Mouse (Mus musculus): ENCODE measurements around the gene Asrgl1. TPM values are rescaled to one million over a fixed set of nuclear protein-coding genes. Genes with fewer than 3 reads are reported as not detected.

The Asrgl1 gene
- polyA plus RNA-seq, 2 experiments: 3.5 to 8.8 TPM

DNA sequence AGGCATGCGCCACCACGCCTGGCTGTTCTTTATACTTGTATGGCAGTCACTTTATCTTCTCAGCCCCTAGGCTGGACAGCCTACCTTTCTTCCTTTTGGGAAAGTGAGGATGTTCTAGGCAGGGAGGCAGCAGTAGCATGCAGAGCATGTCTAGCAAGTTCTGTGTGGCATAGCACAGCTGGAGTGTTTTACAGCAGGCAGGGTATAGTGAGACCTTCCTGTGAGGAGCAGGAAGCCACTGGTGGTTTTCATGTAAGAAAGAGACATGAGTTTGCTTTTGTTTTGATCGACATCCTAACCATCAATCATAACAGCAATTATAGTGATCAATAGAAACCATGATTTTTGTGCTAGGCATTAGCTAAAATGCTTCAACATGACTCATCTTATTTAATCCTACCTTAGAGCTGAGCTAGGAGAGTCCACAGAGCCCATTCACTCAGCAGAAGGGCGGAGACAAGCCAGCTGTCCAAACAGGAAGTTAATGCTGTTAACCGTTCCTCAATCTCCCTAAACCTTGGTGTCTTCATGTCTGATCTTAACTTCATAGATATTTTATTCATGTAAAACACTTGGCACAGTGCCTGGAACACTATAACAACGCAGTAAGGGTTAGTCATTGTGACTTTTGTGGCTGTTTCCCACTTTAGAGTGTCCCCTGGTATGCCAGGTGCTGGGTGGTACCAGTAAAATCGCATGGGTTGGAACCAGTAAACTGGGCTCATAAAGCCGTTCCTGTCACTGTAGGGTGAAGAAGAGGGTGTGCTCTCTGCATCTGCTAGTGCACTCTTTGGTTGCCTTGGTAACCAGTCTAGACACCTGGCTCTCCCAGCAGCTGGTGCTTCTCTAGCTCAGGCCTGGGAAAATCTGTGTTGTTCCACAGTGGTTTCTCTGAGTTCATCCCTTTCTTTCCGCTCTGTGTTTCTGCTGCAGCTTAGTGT lies 69.5 kb downstream of the Asrgl1 start:
- no peak overlapping the region for H3K27ac ChIP-seq
- no peaks in the 10 kb centered on the region for H3K27me3 ChIP-seq (ENCODE audit: control insufficient read depth, insufficient read depth, low read length)
- DNase-seq (ENCODE audit: low read depth in 3 of 3, low spot score in 3 of 3): no peak
- TF ChIP-seq CTCF (IDR thresholded peaks at IDR 0.05; ENCODE audit: low read depth) (no peak), EP300 (IDR thresholded peaks at IDR 0.05; ENCODE audit: low read depth) (no peak)
- H3K4me1 ChIP-seq (replicated peaks; ENCODE audit: control insufficient read depth in 2 of 2, insufficient read depth in 2 of 2, low read length in 1 of 2): peaks cover 0 to 13% of the 10 kb centered on the region in 2 experiments; a peak in 2 of 4 replicates
- ATAC-seq (ENCODE audit: insufficient read depth): no peak
- WGBS (ENCODE audit: insufficient replicate concordance): 39% methylated on average over 9 of the region's 9 CpGs
- H3K36me3 ChIP-seq (replicated peaks; ENCODE audit: control insufficient read depth, insufficient read depth, low read depth): no peaks in the 10 kb centered on the region
- H3K9me3 ChIP-seq (ENCODE audit: control insufficient read depth, low read length): no peaks in the 10 kb centered on the region
- no peak overlapping the region for H3K4me3 ChIP-seq (ENCODE audit: insufficient read depth in 1 of 2, low read depth in 2 of 2, low read length in 2 of 2)
- no peak overlapping the region for H3K4me2 ChIP-seq (ENCODE audit: low read depth)
- no peak overlapping the region for H3K9ac ChIP-seq (replicated peaks)

DNA sequence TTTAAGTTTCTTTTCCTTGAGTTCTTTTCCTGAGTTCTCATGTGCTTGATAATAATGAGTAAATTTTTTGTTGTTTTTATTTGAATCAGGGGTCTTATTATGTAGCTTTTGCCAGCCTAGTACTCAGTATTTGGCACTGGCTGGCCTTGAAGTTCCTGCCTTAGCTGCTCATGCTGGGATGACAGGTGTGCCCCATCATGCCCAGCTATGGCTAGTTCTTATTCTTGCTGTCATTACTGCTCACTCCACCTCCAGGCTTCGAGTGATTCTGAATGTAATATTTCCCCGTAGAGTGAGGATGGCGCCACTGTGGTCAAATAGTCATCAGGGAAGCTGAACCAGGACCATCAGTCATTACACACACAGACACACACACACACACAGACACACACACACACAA lies 71.6 kb downstream of the Asrgl1 start:
- no peak overlapping the region for H3K9ac ChIP-seq (replicated peaks)
- DNase-seq (ENCODE audit: low read depth in 3 of 3, low spot score in 3 of 3) (no peak), ATAC-seq (ENCODE audit: insufficient read depth) (no peak)
- H3K9me3 ChIP-seq (ENCODE audit: control insufficient read depth, low read length): no peaks in the 10 kb centered on the region
- H3K4me2 ChIP-seq (ENCODE audit: low read depth): no peak overlapping the region
- H3K4me3 ChIP-seq (ENCODE audit: insufficient read depth in 1 of 2, low read depth in 2 of 2, low read length in 2 of 2): no peak overlapping the region
- no peaks in the 10 kb centered on the region for H3K36me3 ChIP-seq (replicated peaks; ENCODE audit: control insufficient read depth, insufficient read depth, low read depth)
- no peaks in the 10 kb centered on the region for H3K27me3 ChIP-seq (ENCODE audit: control insufficient read depth, insufficient read depth, low read length)
- TF ChIP-seq EP300 (IDR thresholded peaks at IDR 0.05; ENCODE audit: low read depth): no peak
- no peak for TF ChIP-seq CTCF (IDR thresholded peaks at IDR 0.05; ENCODE audit: low read depth)
- H3K27ac ChIP-seq: no peak overlapping the region
- peaks cover 0 to 11% of the 10 kb centered on the region in 2 experiments; a peak in 2 of 4 replicates for H3K4me1 ChIP-seq (replicated peaks; ENCODE audit: control insufficient read depth in 2 of 2, insufficient read depth in 2 of 2, low read length in 1 of 2)
- WGBS (ENCODE audit: insufficient replicate concordance): 60% methylated on average over 3 of the region's 3 CpGs

DNA sequence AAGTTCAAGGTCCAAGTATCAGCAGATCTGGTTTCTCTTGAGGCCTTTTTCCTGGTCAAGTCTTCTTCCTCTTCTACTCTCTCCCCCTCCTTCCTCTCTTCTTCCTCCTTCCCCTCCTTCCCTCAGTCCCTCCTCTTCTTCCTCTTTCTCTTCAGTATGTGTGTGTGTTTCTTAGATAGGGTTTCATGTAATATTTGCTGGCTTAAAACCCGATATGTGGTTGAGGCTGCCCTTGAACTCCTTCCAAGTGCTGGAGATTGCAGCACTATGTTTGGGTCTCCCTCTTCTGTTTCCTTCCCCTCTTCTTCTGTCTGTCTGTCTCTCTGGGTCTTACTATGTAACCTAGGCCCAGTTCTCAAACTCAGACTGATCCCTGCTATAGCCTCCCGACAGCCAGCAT lies 72.6 kb downstream of the Asrgl1 start:
- WGBS (ENCODE audit: insufficient replicate concordance): 32% methylated on average over 2 of the region's 2 CpGs
- DNase-seq (ENCODE audit: low read depth in 3 of 3, low spot score in 3 of 3) (no peak), ATAC-seq (ENCODE audit: insufficient read depth) (no peak)
- Histone ChIP-seq H3K4me2 (ENCODE audit: low read depth) (no peak overlapping the region), H3K4me3 (ENCODE audit: insufficient read depth in 1 of 2, low read depth in 2 of 2, low read length in 2 of 2) (no peak overlapping the region), H3K27me3 (ENCODE audit: control insufficient read depth, insufficient read depth, low read length) (no peaks in the 10 kb centered on the region), H3K27ac (no peak overlapping the region), H3K36me3 (replicated peaks; ENCODE audit: control insufficient read depth, insufficient read depth, low read depth) (no peaks in the 10 kb centered on the region), H3K9me3 (ENCODE audit: control insufficient read depth, low read length) (no peaks in the 10 kb centered on the region), H3K4me1 (replicated peaks; ENCODE audit: control insufficient read depth in 2 of 2, insufficient read depth in 2 of 2, low read length in 1 of 2) (peaks cover 0 to 12% of the 10 kb centered on the region in 2 experiments; a peak in 2 of 4 replicates), H3K9ac (replicated peaks) (no peak overlapping the region)
- TF ChIP-seq CTCF (IDR thresholded peaks at IDR 0.05; ENCODE audit: low read depth) (no peak), EP300 (IDR thresholded peaks at IDR 0.05; ENCODE audit: low read depth) (no peak)

DNA sequence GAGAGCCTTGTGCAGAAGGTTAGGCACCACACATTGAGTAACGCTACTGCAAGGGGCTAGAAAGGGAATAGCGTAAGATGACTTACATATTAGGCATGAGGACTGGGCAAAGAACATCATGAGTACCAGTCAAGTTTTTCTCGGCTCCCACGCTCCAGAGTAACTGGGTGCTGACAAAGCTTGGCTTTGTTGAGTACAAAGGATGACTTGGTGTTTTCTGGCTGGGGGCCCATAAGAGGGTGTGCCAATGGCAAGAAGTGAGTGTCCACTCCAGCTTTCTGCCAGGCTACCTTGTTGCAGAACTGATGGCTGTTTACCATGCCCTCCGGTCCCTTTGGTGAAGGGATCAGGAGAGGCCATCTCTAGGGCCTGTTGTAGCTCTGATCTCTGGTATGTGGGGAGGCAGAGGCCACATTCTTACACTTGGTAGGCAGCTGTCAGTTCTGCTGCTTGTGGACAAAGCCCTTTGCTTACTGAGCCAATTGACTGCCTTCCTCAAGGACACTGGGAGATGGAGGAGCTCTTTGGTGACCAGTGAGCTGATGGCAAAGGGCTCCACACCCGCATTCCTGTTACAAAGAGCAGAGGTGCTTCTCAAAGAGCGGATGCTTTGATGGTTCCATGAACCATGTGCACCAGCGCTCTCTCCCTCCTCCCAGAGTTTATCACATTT lies 74.1 kb downstream of the Asrgl1 start:
- Histone ChIP-seq H3K27me3 (ENCODE audit: control insufficient read depth, insufficient read depth, low read length) (no peaks in the 10 kb centered on the region), H3K9ac (replicated peaks) (no peak overlapping the region), H3K4me1 (replicated peaks; ENCODE audit: control insufficient read depth in 2 of 2, insufficient read depth in 2 of 2, low read length in 1 of 2) (peaks cover 0 to 12% of the 10 kb centered on the region in 2 experiments; a peak in 2 of 4 replicates), H3K36me3 (replicated peaks; ENCODE audit: control insufficient read depth, insufficient read depth, low read depth) (no peaks in the 10 kb centered on the region), H3K27ac (no peak overlapping the region), H3K9me3 (ENCODE audit: control insufficient read depth, low read length) (no peaks in the 10 kb centered on the region), H3K4me3 (ENCODE audit: insufficient read depth in 1 of 2, low read depth in 2 of 2, low read length in 2 of 2) (no peak overlapping the region), H3K4me2 (ENCODE audit: low read depth) (no peak overlapping the region)
- ATAC-seq (ENCODE audit: insufficient read depth) (no peak), DNase-seq (ENCODE audit: low read depth in 3 of 3, low spot score in 3 of 3) (no peak)
- TF ChIP-seq EP300 (IDR thresholded peaks at IDR 0.05; ENCODE audit: low read depth): no peak
- TF ChIP-seq CTCF (IDR thresholded peaks at IDR 0.05; ENCODE audit: low read depth): no peak
- 71% methylated on average over 8 of the region's 8 CpGs for WGBS (ENCODE audit: insufficient replicate concordance)

DNA sequence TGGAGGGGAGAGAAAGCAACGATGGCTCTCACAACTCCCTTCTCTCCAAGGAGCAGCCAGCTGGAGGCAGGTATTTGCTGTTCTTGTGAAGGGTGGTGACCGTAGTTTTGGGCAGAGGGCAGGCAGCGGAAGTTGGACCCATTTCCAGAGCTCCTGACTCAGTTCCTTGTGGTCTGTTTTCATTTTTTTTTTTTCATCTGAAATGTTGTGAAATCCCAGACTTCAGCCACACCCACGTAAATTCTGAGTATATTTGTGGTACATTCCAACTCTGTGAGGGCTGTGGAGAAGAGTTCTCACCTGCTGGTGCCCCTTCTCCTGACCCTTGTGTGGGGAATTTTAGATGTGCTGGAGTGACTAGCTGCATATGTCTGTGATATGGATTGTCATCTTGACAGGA lies 75.3 kb downstream of the Asrgl1 start:
- peaks cover 0 to 5% of the 10 kb centered on the region in 2 experiments; a peak in 2 of 4 replicates for H3K4me1 ChIP-seq (replicated peaks; ENCODE audit: control insufficient read depth in 2 of 2, insufficient read depth in 2 of 2, low read length in 1 of 2)

More for the DNA sequence above, 75.3 kb downstream of the Asrgl1 start:
- Histone ChIP-seq H3K9me3 (ENCODE audit: control insufficient read depth, low read length) (no peaks in the 10 kb centered on the region), H3K27me3 (ENCODE audit: control insufficient read depth, insufficient read depth, low read length) (no peaks in the 10 kb centered on the region), H3K9ac (replicated peaks) (no peak overlapping the region), H3K27ac (no peak overlapping the region), H3K4me3 (ENCODE audit: insufficient read depth in 1 of 2, low read depth in 2 of 2, low read length in 2 of 2) (no peak overlapping the region), H3K4me2 (ENCODE audit: low read depth) (no peak overlapping the region), H3K36me3 (replicated peaks; ENCODE audit: control insufficient read depth, insufficient read depth, low read depth) (no peaks in the 10 kb centered on the region)
- no peak for TF ChIP-seq CTCF (IDR thresholded peaks at IDR 0.05; ENCODE audit: low read depth)
- no peak for TF ChIP-seq EP300 (IDR thresholded peaks at IDR 0.05; ENCODE audit: low read depth)
- ATAC-seq (ENCODE audit: insufficient read depth) (no peak), DNase-seq (ENCODE audit: low read depth in 3 of 3, low spot score in 3 of 3) (no peak)
- 65% methylated on average over 4 of the region's 4 CpGs for WGBS (ENCODE audit: insufficient replicate concordance)

Other genes starting within 250 kb of the Asrgl1 start
- 36.7 and 52.7 TPM in 2 replicates for gene 1810009A15Rik, start 246.8 kb downstream of the Asrgl1 start, polyA plus RNA-seq (2012; rRNA removed)
- gene 1810009A15Rik, start 246.8 kb downstream of the Asrgl1 start, polyA plus RNA-seq (2014; fragmentation: Nextera tagmentation; extraction: Ambion mirVana): 65.0 and 70.8 TPM in 2 replicates
- 0.13 TPM in 1 of 2 replicates, not detected in the other for gene Gm49416, start 246.7 kb downstream of the Asrgl1 start, polyA plus RNA-seq (2012; rRNA removed)
- gene Gm49416, start 246.7 kb downstream of the Asrgl1 start, polyA plus RNA-seq (2014; fragmentation: Nextera tagmentation; extraction: Ambion mirVana): not detected in 2 replicates
- 12.2 and 14.4 TPM in 2 replicates for gene Ints5, start 242.6 kb downstream of the Asrgl1 start, polyA plus RNA-seq (2012; rRNA removed)
- gene Ints5, start 242.6 kb downstream of the Asrgl1 start, polyA plus RNA-seq (2014; fragmentation: Nextera tagmentation; extraction: Ambion mirVana): 14.7 and 16.3 TPM in 2 replicates
- 48.7 and 52.2 TPM in 2 replicates for gene Ganab, start 237.6 kb downstream of the Asrgl1 start, polyA plus RNA-seq (2012; rRNA removed)
- gene Ganab, start 237.6 kb downstream of the Asrgl1 start, polyA plus RNA-seq (2014; fragmentation: Nextera tagmentation; extraction: Ambion mirVana): 33.7 and 37.0 TPM in 2 replicates
- gene B3gat3, start 215.3 kb downstream of the Asrgl1 start, polyA plus RNA-seq (2012; rRNA removed): 23.1 and 26.6 TPM in 2 replicates
- gene B3gat3, start 215.3 kb downstream of the Asrgl1 start, polyA plus RNA-seq (2014; fragmentation: Nextera tagmentation; extraction: Ambion mirVana): 15.4 and 15.8 TPM in 2 replicates
- 2.6 and 2.8 TPM in 2 replicates for gene Rom1, start 206.3 kb downstream of the Asrgl1 start, polyA plus RNA-seq (2012; rRNA removed)
- gene Rom1, start 206.3 kb downstream of the Asrgl1 start, polyA plus RNA-seq (2014; fragmentation: Nextera tagmentation; extraction: Ambion mirVana): 1.4 and 1.8 TPM in 2 replicates
- gene Eml3, start 206.1 kb downstream of the Asrgl1 start, polyA plus RNA-seq (2012; rRNA removed): 10.9 and 11.0 TPM in 2 replicates
- 5.6 and 7.8 TPM in 2 replicates for gene Eml3, start 206.1 kb downstream of the Asrgl1 start, polyA plus RNA-seq (2014; fragmentation: Nextera tagmentation; extraction: Ambion mirVana)
- gene Mta2, start 193.8 kb downstream of the Asrgl1 start, polyA plus RNA-seq (2012; rRNA removed): 18.9 and 23.0 TPM in 2 replicates
- gene Mta2, start 193.8 kb downstream of the Asrgl1 start, polyA plus RNA-seq (2014; fragmentation: Nextera tagmentation; extraction: Ambion mirVana): 18.5 and 22.8 TPM in 2 replicates
- gene Tut1, start 181.8 kb downstream of the Asrgl1 start, polyA plus RNA-seq (2012; rRNA removed): 9.3 and 9.5 TPM in 2 replicates
- gene Tut1, start 181.8 kb downstream of the Asrgl1 start, polyA plus RNA-seq (2014; fragmentation: Nextera tagmentation; extraction: Ambion mirVana): 10.0 and 11.5 TPM in 2 replicates
- 120 and 178 TPM in 2 replicates for gene Eef1g, start 168.6 kb downstream of the Asrgl1 start, polyA plus RNA-seq (2012; rRNA removed)
- 183 and 201 TPM in 2 replicates for gene Eef1g, start 168.6 kb downstream of the Asrgl1 start, polyA plus RNA-seq (2014; fragmentation: Nextera tagmentation; extraction: Ambion mirVana)
- gene Ahnak, start 146.4 kb downstream of the Asrgl1 start, polyA plus RNA-seq (2012; rRNA removed): 0.35 and 0.83 TPM in 2 replicates
- gene Ahnak, start 146.4 kb downstream of the Asrgl1 start, polyA plus RNA-seq (2014; fragmentation: Nextera tagmentation; extraction: Ambion mirVana): 1.5 and 1.7 TPM in 2 replicates
- not detected in 2 replicates for gene Scgb1a1, start 47.7 kb downstream of the Asrgl1 start, polyA plus RNA-seq (2012; rRNA removed)
- not detected in 2 replicates for gene Scgb1a1, start 47.7 kb downstream of the Asrgl1 start, polyA plus RNA-seq (2014; fragmentation: Nextera tagmentation; extraction: Ambion mirVana)